Mouse (Mus musculus) gastrocnemius, postnatal 25 days (tissue): ENCODE data around the gene Ush2a. TPM values are rescaled to one million over a fixed set of nuclear protein-coding genes. Genes with fewer than 3 reads are reported as not detected.

Source experiments
- DNase-seq: peaks from one replicate; pipeline ENCODE4 v3.0.0; 2022
- total RNA-seq, 2 experiments: library from RNA; stranded (reverse); gene quantifications; 1 replicate in 1 of 2; 2 replicates in 1 of 2; pipeline ENCODE4 v1.2.3; 2021

Ush2a gene
- total RNA-seq, 2 experiments from 2014 or later = not detected

- no peak for DNase-seq
These were observed 751.2 kb downstream of the Ush2a start for GRCm38 (mm10) chr1:189012846-189013586.

- no peak for DNase-seq
These were observed 751.7 kb downstream of the Ush2a start for GRCm38 (mm10) chr1:189013587-189013921.
